Mouse (Mus musculus) gastrocnemius, postnatal 14 days (tissue): ENCODE results near the gene Scnm1. TPM values are rescaled to one million over a fixed set of nuclear protein-coding genes. Genes with fewer than 3 reads are reported as not detected.
A peak's percentile ranks its signal among the peaks of the same experiment; 100 is the strongest.
"Not testable (repeated sequence)": the region's sequence is repeated elsewhere in the genome, so short reads cannot be mapped to it uniquely, and the experiment has no call there.

ENCODE experiments used
- DNase-seq: peaks from one replicate; pipeline ENCODE4 v3.0.0; 2021; ENCODE audit warnings: mixed read lengths
- intact Hi-C: fragments of 180-260 bp; cut with DNase I; formaldehyde crosslinking; loops from one replicate; pipeline ENCODE4 v1.15.1; 2025; ENCODE audit warnings: low total_unique reads
- total RNA-seq, 2 experiments: library from RNA; stranded (reverse); gene quantifications; 2 replicates each; pipeline ENCODE4 v1.2.3; 2021

The Scnm1 gene
- total RNA-seq, 2 experiments from 2014 or later, result 31.8 to 40.5 TPM

DNA sequence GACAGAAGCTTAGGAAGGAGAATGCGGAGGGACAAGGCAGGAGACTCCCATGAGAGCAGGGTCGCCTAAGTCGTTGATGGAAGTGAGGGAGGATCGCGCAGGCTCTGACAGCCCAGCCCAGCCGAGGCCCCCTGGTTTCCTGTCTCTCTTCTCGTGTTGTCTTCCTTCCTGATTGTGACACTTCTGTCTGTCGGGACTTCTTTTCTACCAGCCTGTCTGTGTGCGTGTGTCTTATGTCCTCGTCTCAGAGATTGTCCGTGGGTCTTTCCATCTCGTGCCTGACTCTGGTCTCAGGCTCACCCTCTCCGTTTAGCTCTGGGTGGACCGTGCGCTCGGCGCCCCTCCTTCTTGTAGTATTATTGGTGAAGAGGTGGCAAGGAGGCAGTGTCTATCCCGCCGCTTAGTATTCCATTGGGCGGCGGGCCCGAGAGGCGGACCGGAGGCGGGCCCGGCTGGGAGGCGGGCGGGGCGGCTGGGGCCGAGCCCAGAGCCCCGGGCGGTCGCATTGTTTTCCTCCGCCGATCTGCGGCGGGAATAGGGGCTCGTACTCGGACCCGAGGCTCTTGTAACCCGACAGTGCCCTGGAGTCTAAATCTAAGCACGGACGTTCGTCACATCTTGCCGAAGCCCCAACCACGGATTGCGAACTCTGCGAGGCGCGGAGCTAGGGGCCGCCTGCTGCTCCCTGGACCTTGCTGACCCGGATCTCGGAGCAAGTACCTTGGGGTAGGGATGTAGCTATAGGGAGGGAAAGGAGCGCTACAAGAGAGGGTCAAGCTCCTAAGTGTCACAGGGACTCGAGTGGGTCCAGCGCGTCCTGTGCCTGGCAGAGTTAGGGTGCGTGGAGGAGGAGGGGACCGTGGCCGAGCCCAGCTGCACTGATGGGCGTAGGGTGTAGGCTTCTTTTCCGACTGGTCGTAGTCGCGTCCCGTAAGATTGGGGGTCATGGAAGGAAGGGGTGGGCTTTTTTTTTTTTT lies 26.5 kb upstream of the Scnm1 start, which contains the start of gene Sema6c:
Gene Sema6c, plus strand, starts transcription at position 471 of the 977 bp plus-strand sequence.
- DNase-seq, result peak; percentile 93
- intact Hi-C loops, result no loop called here

DNA sequence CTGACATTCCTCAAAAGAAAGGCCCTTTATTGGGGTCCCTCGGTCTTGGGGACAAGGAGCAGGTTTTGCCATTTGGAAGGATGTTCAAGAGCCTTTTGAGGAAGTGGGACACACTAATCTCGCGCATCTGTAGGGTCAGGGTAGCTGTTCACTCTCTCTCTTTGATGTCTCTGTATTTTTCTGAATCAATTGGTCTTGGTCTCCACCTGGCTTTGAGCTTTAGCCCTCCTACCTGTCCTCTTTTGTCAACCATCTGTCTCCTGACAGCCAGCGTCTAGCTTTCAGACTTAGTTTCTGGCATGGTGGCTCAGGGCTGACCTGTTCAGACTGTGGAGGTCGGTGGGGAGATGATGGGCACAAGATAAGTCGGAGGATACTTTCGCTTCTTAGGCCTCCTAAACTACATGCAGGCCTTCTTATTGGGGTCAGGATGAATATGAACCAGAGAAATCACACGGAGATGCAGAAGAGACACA lies 25.7 kb upstream of the Scnm1 start:
- intact Hi-C loops, result no loop called here
- no peak for DNase-seq

DNA sequence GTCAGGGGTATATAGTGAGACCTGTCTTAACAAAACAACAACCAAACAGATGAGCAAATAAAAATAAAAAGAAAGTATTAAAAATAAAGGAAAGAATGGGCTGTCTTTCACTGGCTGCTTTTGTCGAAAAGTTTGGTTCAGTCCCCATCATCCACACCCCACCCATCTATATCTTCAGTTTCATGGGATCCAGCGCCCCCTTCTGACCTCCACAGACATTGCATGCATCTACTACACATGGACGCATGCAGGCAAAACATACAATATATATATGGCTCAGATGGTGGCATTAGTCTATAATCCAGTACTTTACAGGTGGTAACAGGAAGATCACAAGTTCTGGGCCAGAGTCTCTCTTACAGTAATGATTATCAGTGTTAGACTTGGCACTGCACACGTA lies 20.1 kb upstream of the Scnm1 start:
- intact Hi-C loops, result no loop called here
- peak; percentile 39 for DNase-seq

DNA sequence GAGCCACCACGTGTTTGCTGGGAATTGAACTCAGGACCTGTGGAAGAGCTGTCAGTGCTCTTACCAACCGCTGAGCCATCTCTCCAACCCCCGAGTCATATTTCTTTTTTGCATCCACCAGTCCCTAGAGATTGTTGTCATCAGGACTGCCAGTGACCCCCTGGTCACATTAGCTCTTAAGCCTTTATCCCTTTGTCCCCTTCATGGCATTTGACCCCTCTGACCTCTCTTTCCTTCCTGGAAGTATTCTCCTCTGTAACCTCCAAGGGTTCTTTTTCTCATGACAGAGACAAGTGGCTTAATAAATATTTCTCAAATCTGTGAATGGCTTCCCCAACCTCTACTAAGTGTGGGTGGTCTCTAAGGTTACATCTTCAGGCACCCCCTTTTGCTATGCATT lies 14.1 kb upstream of the Scnm1 start:
- intact Hi-C loops, result loop anchor here (10.0 kb wide), 1 partner anchor 117 kb away; no protein-coding TSS in a partner anchor
- no peak for DNase-seq

DNA sequence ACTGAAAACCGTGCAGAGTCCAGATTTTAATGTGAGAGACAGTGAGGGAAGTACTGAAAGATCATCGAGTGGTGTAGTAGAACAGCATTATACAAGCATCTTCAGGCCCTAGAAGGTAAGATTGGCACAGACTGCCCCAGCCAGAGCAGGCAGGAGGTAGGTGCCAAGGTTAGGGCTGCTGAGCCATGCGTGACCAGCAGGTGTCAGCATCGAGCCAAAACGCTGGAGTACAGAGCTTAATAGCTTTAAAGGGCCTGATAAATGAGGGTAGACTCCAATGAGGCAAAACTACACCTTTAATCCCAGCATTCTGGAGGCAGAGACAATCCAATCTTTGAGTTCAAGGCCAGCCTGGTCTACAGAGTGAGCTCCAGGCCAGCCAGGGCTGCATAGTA lies 8.8 kb upstream of the Scnm1 start:
- intact Hi-C loops, result loop anchor here (10.0 kb wide), 1 partner anchor 122 kb away; no protein-coding TSS in a partner anchor
- peak; percentile 81 for DNase-seq

DNA sequence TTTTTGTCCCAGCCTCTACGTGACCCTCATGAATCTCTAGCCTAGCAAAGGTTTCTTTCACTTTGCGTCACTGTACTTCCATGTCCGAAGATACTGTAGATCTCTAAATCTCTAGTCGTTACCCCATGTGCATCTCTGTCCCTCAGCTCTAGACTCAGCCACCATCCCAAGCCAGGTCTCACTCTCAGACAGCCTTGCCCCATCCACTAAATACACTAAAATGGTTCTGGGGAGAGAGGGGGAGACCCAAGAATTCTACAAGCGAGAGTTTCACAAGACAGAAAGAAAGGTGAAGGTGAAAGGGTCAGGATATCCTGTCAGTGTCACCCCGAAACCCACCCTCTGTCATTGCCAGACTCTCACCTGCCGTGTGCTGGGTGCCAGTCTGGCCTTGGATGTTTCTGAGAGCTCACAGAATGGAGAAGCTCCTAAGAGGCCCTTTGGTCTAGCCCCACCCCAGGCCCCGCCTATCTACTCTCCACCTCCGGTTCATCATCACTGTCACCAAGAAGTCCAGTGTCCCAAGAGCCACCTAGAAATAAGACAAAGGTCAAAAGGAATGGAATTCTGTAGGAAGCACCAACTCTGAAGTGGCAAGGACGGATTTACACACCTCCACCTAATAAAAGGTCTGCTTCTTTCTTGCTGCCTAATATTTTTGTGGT lies 8.3 kb upstream of the Scnm1 start, which contains the start of gene Tnfaip8l2:
Gene Tnfaip8l2, minus strand, starts transcription at position 409 of the 665 bp plus-strand sequence.
- peak; percentile 39 for DNase-seq
- intact Hi-C loops, result loop anchor here (10.0 kb wide), 1 partner anchor 123 kb away; no protein-coding TSS in a partner anchor

DNA sequence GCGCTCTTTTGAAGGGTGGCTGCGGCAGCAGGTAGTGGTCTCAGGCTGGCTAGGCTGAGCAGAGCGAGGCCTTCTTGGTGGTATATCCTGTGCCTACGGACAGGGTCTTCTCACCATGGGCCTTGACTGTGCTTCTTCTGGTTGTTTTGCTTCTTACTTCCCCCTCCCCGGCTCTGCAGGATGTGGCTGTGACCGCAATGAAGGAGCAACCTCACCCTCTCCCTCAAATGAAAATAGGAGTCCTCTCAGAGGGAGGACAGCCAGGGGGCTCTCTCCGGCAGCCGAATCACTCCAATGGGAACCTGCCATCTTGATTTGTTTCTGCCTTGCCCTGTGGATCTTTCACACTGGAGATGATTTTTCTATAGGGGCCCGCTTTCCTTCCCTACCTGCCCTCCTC lies 7.7 kb upstream of the Scnm1 start:
- intact Hi-C loops, result loop anchor here (10.0 kb wide), 1 partner anchor 123 kb away; no protein-coding TSS in a partner anchor
- DNase-seq, result no peak

DNA sequence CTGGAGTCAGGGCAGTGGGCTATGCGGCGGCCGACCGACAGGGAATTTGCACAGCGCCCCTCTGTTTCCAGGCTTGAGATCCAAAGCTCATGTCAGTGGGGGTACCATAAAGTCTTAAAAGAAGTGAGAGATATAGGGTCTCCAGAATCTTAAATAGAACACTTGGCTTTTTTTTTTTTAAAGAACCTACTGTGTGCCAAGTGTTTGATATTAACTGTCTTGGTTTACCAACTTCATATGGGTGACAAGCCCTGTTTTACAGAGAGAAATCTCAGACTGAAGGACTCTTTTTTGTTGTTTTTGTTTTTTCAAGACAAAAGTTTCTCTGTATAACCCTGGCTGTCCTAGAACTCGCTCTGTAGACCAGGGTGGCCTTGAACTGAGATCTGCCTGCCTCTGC lies 7.0 kb upstream of the Scnm1 start:
- DNase-seq, result no peak
- intact Hi-C loops, result loop anchor here (10.0 kb wide), 1 partner anchor 124 kb away; no protein-coding TSS in a partner anchor

DNA sequence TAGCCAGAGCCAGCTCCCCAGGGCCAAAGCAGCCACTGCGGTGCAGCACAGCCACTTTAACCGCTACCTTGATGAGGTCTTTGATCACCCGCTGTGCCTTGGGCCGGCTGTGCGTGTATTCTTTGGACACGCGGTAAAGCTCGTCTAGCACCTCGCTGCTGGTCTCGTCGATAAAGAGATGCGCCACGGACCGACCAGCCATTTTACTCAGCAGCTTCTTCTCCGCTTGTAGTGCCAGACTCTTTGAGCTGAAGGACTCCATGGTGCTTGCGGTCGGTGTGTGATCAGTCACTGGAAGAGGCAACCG lies 6.4 kb upstream of the Scnm1 start:
- DNase-seq, result peak; percentile 8
- intact Hi-C loops, result loop anchor here (10.0 kb wide), 1 partner anchor 125 kb away; no protein-coding TSS in a partner anchor

DNA sequence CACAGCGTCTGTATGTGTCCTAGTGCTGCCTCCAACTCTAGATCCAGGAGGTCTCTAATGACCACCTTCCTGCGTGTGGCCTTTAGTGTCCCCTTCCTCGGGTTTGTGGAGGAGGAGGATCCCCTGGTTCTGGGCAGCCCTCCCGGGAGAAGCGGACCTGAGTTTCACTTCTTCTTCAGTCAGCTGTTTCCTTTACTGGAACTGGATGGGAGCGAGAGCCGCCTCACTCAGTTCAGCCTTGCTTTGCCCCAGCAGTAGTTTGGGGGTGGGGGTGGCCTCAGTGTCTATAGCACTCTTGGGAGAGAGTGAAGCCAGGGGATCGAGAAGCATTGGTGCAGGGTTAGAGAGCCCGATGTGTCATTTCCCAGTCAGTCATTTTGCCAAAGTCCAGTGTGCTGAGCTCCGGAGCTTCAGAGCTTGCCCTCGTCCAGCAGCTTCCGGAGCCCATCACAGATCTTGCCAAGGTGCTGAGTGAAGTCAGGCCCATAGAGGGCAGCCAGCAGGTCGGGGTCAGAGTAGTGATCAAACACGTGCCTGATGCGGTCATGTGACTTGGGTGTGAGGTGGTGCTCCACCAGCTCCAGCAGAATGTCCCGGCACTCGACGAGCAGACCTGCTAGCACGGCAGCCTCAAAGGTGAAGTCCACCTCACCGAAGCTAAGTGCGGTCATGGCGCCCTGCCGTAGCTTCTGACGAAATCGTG lies 5.9 kb upstream of the Scnm1 start:
- DNase-seq, result peak; percentile 25
- intact Hi-C loops, result loop anchor here (5.0 to 10.0 kb wide), 2 partner anchors 33 to 125 kb away; no protein-coding TSS in a partner anchor

DNA sequence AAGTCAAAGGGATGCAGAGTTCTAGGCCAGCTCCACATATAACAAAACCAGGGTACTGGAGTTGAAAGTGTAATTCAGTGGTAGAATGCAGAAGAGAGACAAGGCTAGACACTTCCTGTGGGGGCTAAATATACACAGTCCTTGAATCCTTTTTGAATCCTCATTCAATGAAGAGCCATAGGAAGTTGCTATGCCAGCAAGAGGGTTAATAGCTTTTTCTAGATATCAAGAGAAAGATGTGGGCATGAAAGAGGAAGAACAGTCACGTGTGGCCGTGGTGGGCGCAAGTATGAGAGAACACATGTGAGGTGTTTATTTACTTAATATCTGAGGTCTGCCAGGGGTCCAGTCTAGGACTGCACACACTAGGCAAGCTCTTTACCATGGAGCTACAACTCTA lies 2.5 kb upstream of the Scnm1 start:
- intact Hi-C loops, result loop anchor here (5.0 kb wide), 1 partner anchor 36 kb away; no protein-coding TSS in a partner anchor
- no peak for DNase-seq

DNA sequence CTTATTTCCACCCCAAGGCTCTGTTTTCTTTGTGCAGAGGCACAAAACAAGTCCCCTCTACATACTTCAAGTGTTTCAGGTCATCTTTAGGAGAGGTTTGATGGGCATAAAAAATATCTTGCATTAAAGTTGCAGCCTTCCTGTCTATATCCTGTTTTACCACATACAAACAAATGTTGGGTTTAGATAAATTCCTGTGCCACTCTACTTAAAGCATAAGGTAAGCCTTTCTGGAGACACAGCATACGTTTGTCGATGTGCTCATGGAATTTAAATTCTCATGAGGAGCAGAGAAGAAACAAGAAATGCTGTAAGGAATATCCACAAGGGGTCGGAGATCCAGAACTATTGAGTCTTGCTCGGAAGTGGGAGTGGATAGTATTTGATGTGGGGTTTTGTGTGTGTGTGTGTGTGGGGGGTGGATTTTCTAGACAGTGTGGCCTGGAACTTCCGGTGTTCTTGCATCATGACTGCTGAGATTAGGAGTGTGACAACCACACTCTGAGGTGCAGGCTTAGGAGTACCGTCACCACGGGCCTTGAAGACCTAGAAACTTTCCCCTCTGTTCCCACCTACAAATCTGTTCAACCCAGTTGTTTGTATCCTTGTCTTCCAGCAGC lies 1.7 kb upstream of the Scnm1 start:
- no peak for DNase-seq
- intact Hi-C loops, result loop anchor here (5.0 kb wide), 1 partner anchor 37 kb away; no protein-coding TSS in a partner anchor

DNA sequence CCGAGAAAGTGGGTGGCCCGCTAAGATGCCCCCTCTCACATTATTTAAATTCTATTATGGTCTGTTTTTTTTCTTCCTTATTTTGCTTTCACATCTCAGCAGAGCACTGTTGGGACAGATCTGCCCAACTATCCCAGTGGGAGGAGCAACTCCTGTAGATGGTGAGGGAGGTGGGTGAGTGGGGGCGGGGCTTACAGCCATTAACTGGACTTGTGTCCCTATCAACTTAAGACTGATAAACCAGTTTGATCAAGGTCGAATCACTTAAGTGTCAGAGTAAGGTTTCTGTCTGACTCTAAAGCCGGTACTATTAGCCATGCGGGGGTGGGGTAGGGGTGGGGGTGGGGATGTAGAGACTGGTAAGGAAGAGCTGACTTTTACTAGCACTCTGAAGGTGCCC lies 1.2 kb upstream of the Scnm1 start:
- intact Hi-C loops, result loop anchor here (5.0 kb wide), 1 partner anchor 37 kb away; no protein-coding TSS in a partner anchor
- DNase-seq, result peak; percentile 59

DNA sequence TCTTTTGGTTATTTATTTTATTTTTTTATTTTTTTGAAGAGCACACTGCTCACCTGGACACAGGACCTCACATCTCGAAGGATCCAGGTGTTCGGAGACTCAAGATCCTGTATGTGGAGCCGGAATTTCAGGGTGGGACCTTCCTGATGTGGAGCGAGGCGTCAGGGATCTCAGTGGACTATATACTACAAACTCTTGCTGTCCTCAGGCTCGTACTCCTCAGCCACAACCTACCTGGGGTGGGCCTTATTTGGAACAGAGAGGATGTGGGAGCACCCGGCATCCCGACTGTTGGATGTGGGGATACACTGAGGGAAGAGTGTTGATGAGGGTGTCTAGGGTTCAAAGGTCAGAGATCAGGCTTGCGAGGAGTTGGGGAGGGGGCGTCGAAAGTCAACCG lies 322 bp upstream of the Scnm1 start:
- intact Hi-C loops, DNase-seq: not testable (repeated sequence)

DNA sequence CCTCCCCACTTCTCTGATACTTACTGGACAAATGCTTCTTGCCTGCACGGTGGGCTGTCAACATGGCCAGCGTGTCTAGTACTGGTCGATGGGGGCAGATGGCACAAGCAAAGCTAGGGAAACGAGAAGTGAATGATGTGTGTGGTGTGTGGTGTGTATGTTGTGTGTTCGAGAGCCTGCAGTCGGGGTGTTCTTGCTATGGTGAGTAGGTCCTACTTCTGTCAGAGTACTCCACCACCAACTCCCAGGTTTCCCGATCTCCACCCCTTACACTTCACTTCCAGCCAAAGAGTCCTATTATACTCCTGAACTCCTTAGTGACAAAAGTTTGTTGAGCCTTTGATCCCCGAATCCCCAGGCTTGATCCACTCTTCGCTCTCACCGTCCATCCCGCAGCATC lies 635 bp downstream of the Scnm1 start:
- intact Hi-C loops, result no loop called here
- DNase-seq, result no peak

DNA sequence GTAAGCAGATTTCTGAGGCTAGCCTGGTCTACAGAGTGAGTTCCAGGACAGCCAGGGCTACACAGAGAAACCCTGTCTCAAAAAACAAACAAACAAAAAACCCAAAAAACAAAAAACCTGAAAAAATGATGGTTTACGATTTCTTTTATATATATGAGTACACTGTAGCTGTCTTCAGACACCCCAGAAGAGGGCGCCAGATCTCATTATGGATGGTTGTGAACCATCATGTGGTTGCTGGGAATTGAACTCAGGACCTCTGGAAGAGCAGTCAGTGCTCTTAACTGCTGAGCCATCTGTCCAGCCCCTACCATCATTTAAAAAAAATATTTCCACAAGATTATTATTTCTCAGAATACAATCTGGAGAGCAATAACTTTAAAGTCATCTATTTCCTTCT lies 1.4 kb downstream of the Scnm1 start:
- DNase-seq, intact Hi-C loops: not testable (repeated sequence)

DNA sequence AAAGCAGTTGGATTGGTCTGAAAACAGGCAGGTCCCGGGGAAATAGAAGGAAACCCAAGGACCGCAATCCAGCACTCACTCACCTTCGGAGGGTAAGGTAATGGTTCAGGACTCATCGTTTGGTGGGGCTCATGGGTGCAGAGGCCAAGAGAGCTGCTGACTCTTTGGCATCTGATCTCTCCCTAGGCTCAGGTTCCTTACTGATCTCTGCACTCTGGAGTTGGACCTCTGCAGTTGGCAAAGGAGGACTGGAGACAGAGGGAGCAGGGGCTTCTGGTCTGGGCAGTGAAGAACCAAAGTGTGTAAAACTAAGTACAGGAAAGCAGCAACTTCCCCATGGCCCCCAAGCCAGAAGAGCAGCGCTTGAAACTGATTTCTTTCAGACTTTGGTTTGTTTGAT lies 3.7 kb downstream of the Scnm1 start:
- no peak for DNase-seq

DNA sequence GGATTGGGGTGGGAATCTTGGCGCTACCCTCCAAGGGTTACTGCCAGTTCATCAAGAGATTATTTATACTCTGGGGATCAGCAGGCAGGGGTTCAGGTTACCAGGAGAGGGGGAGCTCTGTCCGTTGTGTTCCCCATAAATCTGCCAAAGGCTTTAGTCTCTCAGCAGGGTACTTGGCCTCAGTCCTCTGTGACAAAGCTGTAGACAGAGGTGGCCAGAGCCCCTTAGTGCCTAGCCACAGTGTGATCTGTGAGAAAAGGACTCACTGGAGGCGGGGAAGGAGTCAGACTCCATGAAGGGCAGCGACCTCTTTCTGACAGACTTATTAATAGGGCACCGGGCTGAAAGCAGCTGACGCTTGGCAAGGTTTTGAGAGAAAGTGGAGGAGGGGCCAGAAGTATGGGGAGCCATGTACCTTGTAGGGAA lies 4.6 kb downstream of the Scnm1 start:
- intact Hi-C loops, result no loop called here

More for the DNA sequence above, 3.7 kb downstream of the Scnm1 start:
- intact Hi-C loops, result no loop called here

DNA sequence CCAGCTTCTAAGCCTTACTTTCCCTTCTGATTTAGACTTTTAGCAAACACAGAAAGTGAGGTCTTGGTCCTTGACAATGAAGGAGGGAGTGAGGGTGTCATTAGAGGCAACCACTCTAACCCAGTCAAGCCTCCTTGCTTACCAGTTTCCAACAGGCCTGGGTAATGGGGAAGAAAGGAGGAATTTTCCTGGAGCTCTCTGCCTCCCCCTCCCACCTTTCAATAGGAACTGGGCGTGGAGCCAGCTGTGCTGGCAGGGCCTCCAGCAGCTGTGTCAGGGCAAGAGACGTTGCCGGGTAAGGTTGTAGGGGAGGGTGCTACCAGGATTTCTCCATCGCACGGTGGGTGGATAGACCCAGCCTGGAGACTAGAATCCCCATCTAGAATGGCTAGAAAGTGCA lies 8.8 kb downstream of the Scnm1 start:
- intact Hi-C loops, result no loop called here
- DNase-seq, result peak; percentile 81

More for the DNA sequence above, 4.6 kb downstream of the Scnm1 start:
- DNase-seq, result peak; percentile 58
